Mouse (Mus musculus) MEL (cell line): ENCODE measurements at regions not wholly inside any gene's neighbourhood (a gene's known extent, or its start where the extent isn't known, plus 50 kb on each side); places are given as distances from the start of the nearest gene placed in this dataset.

Experiments used
- DNase-seq: peaks from one replicate; pipeline ENCODE4 v3.0.0; 2011; ENCODE audit warnings: low read depth, low spot score
- H3K27ac ChIP-seq: 2 replicates; pipeline ENCODE4 v1.5.1; 2012; ENCODE audit warnings: low read depth, mild to moderate bottlenecking, control low read depth, low read length, moderate library complexity; ENCODE audit not compliant: control insufficient read depth
- H3K27me3 ChIP-seq, 2 experiments: fragments of 150-350 bp in 1 of 2; sonication (generic) in 1 of 2; 2 replicates each; pipeline ENCODE4 v1.6.1; 2012; ENCODE audit warnings: low read length in 2 of 2, mild to moderate bottlenecking in 2 of 2, improper control_type of control experiment in 1 of 2, moderate library complexity in 1 of 2; ENCODE audit not compliant: insufficient read depth in 2 of 2, control insufficient read depth in 1 of 2
- H3K36me3 ChIP-seq, 2 experiments: 2 replicates each; pipeline ENCODE4 v1.6.1; 2012 to 2014; ENCODE audit warnings: low read length in 2 of 2, improper control_type of control experiment in 1 of 2, inconsistent platforms in 1 of 2, mild to moderate bottlenecking in 1 of 2; ENCODE audit not compliant: insufficient read depth in 2 of 2, control insufficient read depth in 1 of 2
- H3K4me1 ChIP-seq, 2 experiments: fragments of 150-350 bp in 1 of 2; sonication (generic) in 1 of 2; 2 replicates each; pipeline ENCODE4 v1.6.1; 2012; ENCODE audit warnings: low read length in 2 of 2, improper control_type of control experiment in 1 of 2, mild to moderate bottlenecking in 1 of 2; ENCODE audit not compliant: insufficient read depth in 2 of 2, control insufficient read depth in 1 of 2
- H3K4me3 ChIP-seq, 2 experiments: fragments of 150-350 bp in 1 of 2; sonication (generic) in 1 of 2; 2 replicates each; pipeline ENCODE4 v1.5.1; 2012; ENCODE audit warnings: low read depth in 2 of 2, low read length in 2 of 2, mild to moderate bottlenecking in 2 of 2, moderate library complexity in 2 of 2, control low read depth in 1 of 2, improper control_type of control experiment in 1 of 2; ENCODE audit not compliant: control insufficient read depth in 1 of 2, insufficient read depth in 1 of 2
- H3K79me2 ChIP-seq: 2 replicates; pipeline ENCODE4 v1.6.1; 2012; ENCODE audit warnings: mild to moderate bottlenecking, low read length, moderate library complexity; ENCODE audit not compliant: control insufficient read depth, poor library complexity, insufficient read depth
- H3K9ac ChIP-seq: 2 replicates; pipeline ENCODE4 v1.6.1; 2012; ENCODE audit warnings: low read depth, mild to moderate bottlenecking, control low read depth, low read length, moderate library complexity; ENCODE audit not compliant: control insufficient read depth, poor library complexity, severe bottlenecking
- H3K9me3 ChIP-seq: fragments of 150-350 bp; sonication (generic); replicated peaks from 2 replicates; pipeline ENCODE4 v1.6.1; 2012; ENCODE audit warnings: mild to moderate bottlenecking, low read length, improper control_type of control experiment, moderate library complexity; ENCODE audit not compliant: insufficient read depth
- CHD2 ChIP-seq: IDR thresholded peaks from 2 replicates; pipeline ENCODE4 v1.6.1; 2011; ENCODE audit warnings: low read length, improper control_type of control experiment
- E2F4 ChIP-seq: IDR thresholded peaks from 2 replicates; pipeline ENCODE4 v1.6.1; 2011; ENCODE audit warnings: low read depth, low read length, improper control_type of control experiment, borderline replicate concordance
- GABPA ChIP-seq: IDR thresholded peaks from 2 replicates; pipeline ENCODE4 v1.6.1; 2012; ENCODE audit warnings: low read depth, mild to moderate bottlenecking, inconsistent platforms, low read length, improper control_type of control experiment, moderate library complexity
- GATA1 ChIP-seq: IDR thresholded peaks from 2 replicates; pipeline ENCODE4 v1.6.1; 2011; ENCODE audit warnings: low read depth, low read length, improper control_type of control experiment
- HCFC1 ChIP-seq: IDR thresholded peaks from 2 replicates; pipeline ENCODE4 v1.6.1; 2012; ENCODE audit warnings: low read depth, mild to moderate bottlenecking, inconsistent platforms, low read length, improper control_type of control experiment, moderate library complexity
- KAT2A ChIP-seq: conservative IDR thresholded peaks from 2 replicates; pipeline ENCODE4 v1.6.1; 2012; ENCODE audit warnings: low read depth, low read length, improper control_type of control experiment, inconsistent platforms
- MEF2A ChIP-seq: IDR thresholded peaks from 2 replicates; pipeline ENCODE4 v1.6.1; 2014; ENCODE audit warnings: low read depth, mild to moderate bottlenecking, inconsistent platforms, low read length, improper control_type of control experiment; ENCODE audit not compliant: poor library complexity, insufficient replicate concordance, severe bottlenecking; ENCODE audit errors: extremely low read depth
- NRF1 ChIP-seq: IDR thresholded peaks from 2 replicates; pipeline ENCODE4 v1.6.1; 2014; ENCODE audit warnings: low read depth, mild to moderate bottlenecking, inconsistent platforms, low read length, improper control_type of control experiment, moderate library complexity; ENCODE audit not compliant: poor library complexity, insufficient read depth, severe bottlenecking
- RCOR1 ChIP-seq: IDR thresholded peaks from 2 replicates; pipeline ENCODE4 v1.6.1; 2012; ENCODE audit warnings: low read depth, mild to moderate bottlenecking, inconsistent platforms, low read length, improper control_type of control experiment
- SIN3A ChIP-seq: IDR thresholded peaks from 2 replicates; pipeline ENCODE4 v1.6.1; 2012; ENCODE audit warnings: low read length, improper control_type of control experiment, inconsistent platforms
- TAL1 ChIP-seq: IDR thresholded peaks from 2 replicates; pipeline ENCODE4 v1.6.1; 2012; ENCODE audit warnings: mild to moderate bottlenecking, inconsistent platforms, low read length, moderate library complexity, mixed read lengths
- UBTF ChIP-seq: IDR thresholded peaks from 2 replicates; pipeline ENCODE4 v1.6.1; 2012; ENCODE audit warnings: low read depth, mild to moderate bottlenecking, inconsistent platforms, low read length, improper control_type of control experiment, moderate library complexity, borderline replicate concordance; ENCODE audit not compliant: insufficient read depth
- ZC3H11A ChIP-seq: IDR thresholded peaks from 2 replicates; pipeline ENCODE4 v1.6.1; 2012; ENCODE audit warnings: low read depth, mild to moderate bottlenecking, inconsistent platforms, low read length, improper control_type of control experiment
- ZKSCAN1 ChIP-seq: IDR thresholded peaks from 2 replicates; pipeline ENCODE4 v1.6.1; 2012; ENCODE audit warnings: low read depth, mild to moderate bottlenecking, inconsistent platforms, low read length, improper control_type of control experiment, moderate library complexity

GRCm38 (mm10) chr3:157699961-157700360, 133.3 kb downstream of the Ptger3 start:
- no peak for TF ChIP-seq CHD2
- no peak for TF ChIP-seq KAT2A
- TF ChIP-seq ZKSCAN1: no peak
- no peak for TF ChIP-seq SIN3A
- no peak for TF ChIP-seq GABPA
- TF ChIP-seq HCFC1: no peak
- DNase-seq: no peak
- no peaks in the 10 kb centered on the region for H3K36me3 ChIP-seq

GRCm38 (mm10) chr3:157698529-157698928, 131.8 kb downstream of the Ptger3 start:
- Histone ChIP-seq H3K9ac (no peak overlapping the region), H3K27ac (no peak overlapping the region), H3K4me1 (no peaks in the 10 kb centered on the region), H3K79me2 (no peaks in the 10 kb centered on the region), H3K27me3 (no peaks in the 10 kb centered on the region), H3K9me3 (no peaks in the 10 kb centered on the region), H3K36me3 (no peaks in the 10 kb centered on the region)
- DNase-seq: no peak
- TF ChIP-seq RCOR1 (no peak), GABPA (no peak), E2F4 (no peak), GATA1 (no peak), NRF1 (no peak), TAL1 (no peak), UBTF (no peak), ZC3H11A (no peak), MEF2A (no peak)
- TF ChIP-seq, all 39 proteins: peak for 0
- no peak overlapping the region for H3K4me3 ChIP-seq

More at GRCm38 (mm10) chr3:157699961-157700360, 133.3 kb downstream of the Ptger3 start:
- no peaks in the 10 kb centered on the region for H3K79me2 ChIP-seq
- H3K9ac ChIP-seq: no peak overlapping the region
- no peak overlapping the region for H3K4me3 ChIP-seq
- H3K9me3 ChIP-seq: no peaks in the 10 kb centered on the region
- no peak overlapping the region for H3K27ac ChIP-seq
- H3K27me3 ChIP-seq: no peaks in the 10 kb centered on the region
- H3K4me1 ChIP-seq: no peaks in the 10 kb centered on the region
